In the genomic region with DNA sequence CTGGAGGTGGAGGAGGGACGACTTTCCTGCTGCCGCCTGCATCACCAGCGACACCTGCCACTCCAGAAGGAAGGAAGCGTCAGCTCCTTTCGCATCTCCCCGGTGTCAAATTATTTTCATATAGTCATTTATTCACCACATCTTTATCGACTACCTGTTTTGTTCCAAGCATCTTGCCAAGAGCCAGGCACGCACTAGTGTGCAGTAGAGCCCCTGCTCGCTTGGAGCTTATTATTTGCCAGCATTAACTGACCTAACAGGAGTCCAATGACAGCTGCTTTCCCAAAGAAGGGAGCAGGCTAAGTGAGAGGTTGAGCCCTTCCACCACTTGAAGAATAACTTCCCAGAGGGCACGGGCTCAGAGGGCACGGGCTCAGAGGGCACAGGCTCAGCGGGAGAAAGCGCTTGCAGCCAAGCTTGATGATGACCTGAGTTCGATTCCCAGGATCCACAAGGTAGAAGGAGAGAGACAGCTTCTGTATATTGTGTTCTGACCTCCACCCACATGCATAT, we compare ENCODE assay signal across 7 mouse cellular contexts. TPM values are rescaled to one million over a fixed set of nuclear protein-coding genes. Genes with fewer than 3 reads are reported as not detected.
DNase-seq lines count a peak whose midpoint lies in the region; ATAC-seq and TF ChIP-seq lines count a peak whose summit lies in the region.

A gene (minus strand): TSS at position 337 of the 513 bp plus-strand sequence.

- peaks cover 14 to 30% of the 10 kb centered on the region in 2 experiments for H3K4me1 ChIP-seq in CH12.LX (ENCODE audit: control insufficient read depth in 1 of 2, insufficient read depth in 2 of 2)
- peaks cover 37% of the 10 kb centered on the region for H3K4me1 ChIP-seq in hindbrain, embryonic 12.5 days
- H3K4me1 ChIP-seq in midbrain, postnatal 0 days (ENCODE audit: insufficient read depth, low read length): peaks cover 5% of the 10 kb centered on the region; the same call in 1 of the 2 replicates

- peak within 1 kb of the TSS; percentile 90 for H3K9ac ChIP-seq in CH12.LX (ENCODE audit: insufficient read depth, low read depth)
- H3K9ac ChIP-seq in hindbrain, embryonic 12.5 days: peak within 1 kb of the TSS; percentile 89
- peak within 1 kb of the TSS; percentile 92 for H3K9ac ChIP-seq in midbrain, postnatal 0 days (replicated peaks; ENCODE audit: low read length, poor library complexity, severe bottlenecking)

- 0 out of 2 replicates have a peak, but pooled peaks have one; percentile 6 for TF ChIP-seq EP300 in CH12.LX (IDR thresholded peaks at IDR 0.05; ENCODE audit: low read length)

- H3K4me2 ChIP-seq in CH12.LX (ENCODE audit: insufficient read depth, low read depth, poor library complexity, severe bottlenecking): peak within 1 kb of the TSS; percentile 89
- H3K4me2 ChIP-seq in hindbrain, embryonic 12.5 days (replicated peaks): peak within 1 kb of the TSS; percentile 68
- H3K4me2 ChIP-seq in midbrain, postnatal 0 days (ENCODE audit: low read depth, low read length, poor library complexity, severe bottlenecking): peak within 1 kb of the TSS; percentile 85

- H3K4me3 ChIP-seq in CH12.LX (replicated peaks in 1 of 3; ENCODE audit: low read depth in 2 of 3, low read length in 2 of 3, poor library complexity in 1 of 3): peak within 1 kb of the TSS; percentile 89 to 96 (median 94)
- peak within 1 kb of the TSS; percentile 70 for H3K4me3 ChIP-seq in hindbrain, embryonic 12.5 days
- peak within 1 kb of the TSS; percentile 97 for H3K4me3 ChIP-seq in midbrain, postnatal 0 days (ENCODE audit: low read depth, low read length)

- in situ Hi-C loops in CH12.LX (cut with MboI; ENCODE audit: low pct_ligation_motif_present, low pct_unique_long_range_greater_than_20kb, low sequenced_read_pairs): loop anchor here (5.0 kb wide), 1 partner anchor 35 kb away; no protein-coding TSS in a partner anchor

- peaks cover 42% of the 10 kb centered on the region for H3K79me2 ChIP-seq in CH12.LX (replicated peaks; ENCODE audit: control insufficient read depth, extremely low read depth, insufficient read depth, poor library complexity, severe bottlenecking)

- peak; percentile 33 for ATAC-seq in erythroid progenitor cell, adult 5-6 weeks (replicated peaks; ENCODE audit: low FRiP score, poor library complexity, severe bottlenecking)
- ATAC-seq in hindbrain, embryonic 12.5 days (ENCODE audit: low FRiP score): peak; percentile 20
- peak; percentile 45 for ATAC-seq in midbrain, postnatal 0 days (ENCODE audit: low FRiP score)

- WGBS in hindbrain, embryonic 12.5 days: 6% methylated on average over 14 of the region's 14 CpGs
- 3% methylated on average over 14 of the region's 14 CpGs for WGBS in midbrain, postnatal 0 days

- no peak for TF ChIP-seq CTCF in CH12.LX (conservative IDR thresholded peaks at IDR 0.05 in 1 of 2, IDR thresholded peaks at IDR 0.05 in 1 of 2; ENCODE audit: low read depth in 2 of 2, low read length in 2 of 2)
- no peak; the same call in 1 of the 2 replicates for TF ChIP-seq CTCF in midbrain, postnatal 0 days (IDR thresholded peaks at IDR 0.05)

- peaks cover 3% of the 10 kb centered on the region for H3K27me3 ChIP-seq in CH12.LX (replicated peaks)
- no peaks in the 10 kb centered on the region for H3K27me3 ChIP-seq in hindbrain, embryonic 12.5 days
- no peaks in the 10 kb centered on the region for H3K27me3 ChIP-seq in midbrain, postnatal 0 days (ENCODE audit: insufficient read depth, low read length)

- H3K36me3 ChIP-seq in CH12.LX (replicated peaks in 1 of 2; ENCODE audit: control insufficient read depth in 1 of 2, insufficient read depth in 1 of 2, low read length in 1 of 2): peaks cover 0 to 4% of the 10 kb centered on the region in 2 experiments
- H3K36me3 ChIP-seq in hindbrain, embryonic 12.5 days: 0 out of 2 replicates have a peak, but pooled peaks cover 3% of the 10 kb centered on the region
- no peaks in the 10 kb centered on the region for H3K36me3 ChIP-seq in midbrain, postnatal 0 days (ENCODE audit: insufficient read depth, low read length)

- intact Hi-C loops in left cerebral cortex, postnatal 10 days (cut with DNase I): no loop called here

- TF ChIP-seq POLR2A in CH12.LX (IDR thresholded peaks at IDR 0.05; ENCODE audit: low read depth, low read length): no peak

- H3K27ac ChIP-seq in CH12.LX (ENCODE audit: insufficient read depth, low read depth): peak within 1 kb of the TSS; percentile 97
- peak within 1 kb of the TSS; percentile 90 for H3K27ac ChIP-seq in hindbrain, embryonic 12.5 days
- H3K27ac ChIP-seq in midbrain, postnatal 0 days (ENCODE audit: low read depth, low read length): peak within 1 kb of the TSS; percentile 93

- DNase-seq in CH12.LX (ENCODE audit: extremely low read depth): no peak
- peak; percentile 9 for DNase-seq in MEL-GATA-1-ER (ENCODE audit: extremely low read depth, low read depth)
- DNase-seq in left cerebral cortex, postnatal 10 days (ENCODE audit: extremely low spot score in 1 of 2, low spot score in 2 of 2): no peak
- peak; percentile 49 for DNase-seq in midbrain, postnatal 0 days (ENCODE audit: low spot score)
- DNase-seq in right cerebral cortex, adult 2 months (ENCODE audit: low spot score in 2 of 2): no peak

- dilution Hi-C loops in CH12.LX (cut with MboI; ENCODE audit: extremely low pct_ligation_motif_present, extremely low pct_unique_long_range_greater_than_20kb, low sequenced_read_pairs): no loop called here

- peaks cover 6% of the 10 kb centered on the region for H3K9me3 ChIP-seq in CH12.LX (replicated peaks; ENCODE audit: low read length)
- H3K9me3 ChIP-seq in hindbrain, embryonic 12.5 days (replicated peaks): no peaks in the 10 kb centered on the region
- no peaks in the 10 kb centered on the region for H3K9me3 ChIP-seq in midbrain, postnatal 0 days (ENCODE audit: low read length)

- TF ChIP-seq RAD21 in CH12.LX (IDR thresholded peaks at IDR 0.05; ENCODE audit: low read depth, low read length): no peak

TF ChIP-seq in CH12.LX, 34 proteins besides CTCF, POLR2A, EP300 and RAD21:
- TF ChIP-seq IRF4 (IDR thresholded peaks at IDR 0.05; ENCODE audit: low read depth, low read length): 0 out of 2 replicates have a peak, but pooled peaks have one; percentile 7
- no peak for TF ChIP-seq USF2 (conservative IDR thresholded peaks at IDR 0.05; ENCODE audit: low read depth, low read length)

RNA-seq across cellular contexts. Expression of the gene that starts here (rescaled TPM):
- total RNA-seq in CH12.LX (2012; rRNA removed) (77.6 and 97.6 TPM in 2 replicates), CH12.LX (2014; rRNA removed) (36.1 and 40.7 TPM in 2 replicates)
- 161 and 194 TPM in 2 replicates for polyA plus RNA-seq in CH12.LX (2012; ENCODE audit: insufficient read length, low read depth)
- total RNA-seq in erythroid progenitor cell, adult 5-6 weeks (2015; ENCODE audit: low replicate concordance): 42.9 and 56.6 TPM in 2 replicates
- 13.5 and 14.4 TPM in 2 replicates for total RNA-seq in erythroid progenitor cell, adult 5-6 weeks (2017; ENCODE audit: low replicate concordance)
- polyA plus RNA-seq in hindbrain, embryonic 12.5 days (2016; fragmentation: Nextera tagmentation; extraction: Ambion mirVana): 65.1 and 68.3 TPM in 2 replicates
- total RNA-seq in left cerebral cortex, postnatal 10 days (2021): 100 to 1,000 TPM; 303 to 311 TPM
- total RNA-seq in midbrain, postnatal 0 days (2014; rRNA removed): 133 and 141 TPM in 2 replicates
- polyA plus RNA-seq in midbrain, postnatal 0 days (2015; fragmentation: Nextera tagmentation; extraction: Ambion mirVana): 79.4 and 83.7 TPM in 2 replicates

Comparison
In these comparisons a context has a peak if more than half of its experiments do, and no peak if none do; other contexts are left out.
1. DNase-seq: peak in MEL-GATA-1-ER (single experiment) and midbrain, postnatal 0 days (single experiment); none in CH12.LX (single experiment), left cerebral cortex, postnatal 10 days (0 of 2) and right cerebral cortex, adult 2 months (0 of 2).
2. Peak in every context shown above with its lines, with median percentiles within 50 percentile points of each other: H3K27ac ChIP-seq, H3K4me2 ChIP-seq, H3K4me3 ChIP-seq, H3K9ac ChIP-seq and ATAC-seq.